Comparison of ENCODE assay signal across 8 mouse cellular contexts in genomic region chr11:19963717-19964141, GRCm38 (mm10). TPM values are rescaled to one million over a fixed set of nuclear protein-coding genes. Genes with fewer than 3 reads are reported as not detected.
DNase-seq lines count a peak whose midpoint lies in the region; ATAC-seq lines count a peak whose summit lies in the region.

No protein-coding gene starts in this region.

- H3K9ac ChIP-seq in hindbrain, embryonic 12.5 days: no peak overlapping the region
- no peak overlapping the region for H3K9ac ChIP-seq in embryonic facial prominence, embryonic 12.5 days

- peaks cover 27% of the 10 kb centered on the region for H3K4me1 ChIP-seq in hindbrain, embryonic 12.5 days
- peaks cover 38% of the 10 kb centered on the region for H3K4me1 ChIP-seq in hindbrain, embryonic 10.5 days (replicated peaks)
- peaks cover 32% of the 10 kb centered on the region for H3K4me1 ChIP-seq in embryonic facial prominence, embryonic 12.5 days

- DNase-seq in hindbrain, embryonic 10.5 days (ENCODE audit: low spot score): no peak
- DNase-seq in kidney, adult 9 months: peak; percentile 72
- DNase-seq in lung, postnatal 25 days (ENCODE audit: low spot score): peak; percentile 37
- no peak for DNase-seq in layer of hippocampus, postnatal 14 days (ENCODE audit: low spot score in 2 of 2)
- DNase-seq in layer of hippocampus, adult 11-12 months (ENCODE audit: low spot score): no peak
- DNase-seq in thymus, postnatal 10 days (ENCODE audit: low spot score in 2 of 2): no peak

- H3K27me3 ChIP-seq in hindbrain, embryonic 12.5 days: no peaks in the 10 kb centered on the region
- H3K27me3 ChIP-seq in hindbrain, embryonic 10.5 days (ENCODE audit: insufficient read depth, poor library complexity, severe bottlenecking): no peaks in the 10 kb centered on the region
- H3K27me3 ChIP-seq in embryonic facial prominence, embryonic 12.5 days: no peaks in the 10 kb centered on the region

- no peak overlapping the region for H3K4me2 ChIP-seq in hindbrain, embryonic 12.5 days (replicated peaks)
- H3K4me2 ChIP-seq in embryonic facial prominence, embryonic 12.5 days (replicated peaks): no peak overlapping the region

- no peak overlapping the region for H3K4me3 ChIP-seq in hindbrain, embryonic 12.5 days
- H3K4me3 ChIP-seq in hindbrain, embryonic 10.5 days: no peak overlapping the region
- H3K4me3 ChIP-seq in embryonic facial prominence, embryonic 12.5 days: no peak overlapping the region

- ATAC-seq in hindbrain, embryonic 12.5 days (ENCODE audit: low FRiP score): no peak
- ATAC-seq in embryonic facial prominence, embryonic 12.5 days (ENCODE audit: insufficient number of reproducible peaks, insufficient read depth, low FRiP score, low TSS enrichment): no peak

- 76% methylated on average over 12 of the region's 12 CpGs for WGBS in hindbrain, embryonic 12.5 days
- WGBS in hindbrain, embryonic 10.5 days: 76% methylated on average over 12 of the region's 12 CpGs
- WGBS in embryonic facial prominence, embryonic 12.5 days: 51% methylated on average over 12 of the region's 12 CpGs

- H3K27ac ChIP-seq in hindbrain, embryonic 12.5 days: peak overlapping the region; percentile 26
- H3K27ac ChIP-seq in hindbrain, embryonic 10.5 days: no peak overlapping the region
- H3K27ac ChIP-seq in embryonic facial prominence, embryonic 12.5 days: peak overlapping the region; percentile 30; the same call in 1 of the 2 replicates

- no peaks in the 10 kb centered on the region for H3K9me3 ChIP-seq in hindbrain, embryonic 12.5 days (replicated peaks)
- H3K9me3 ChIP-seq in hindbrain, embryonic 10.5 days: no peaks in the 10 kb centered on the region
- H3K9me3 ChIP-seq in embryonic facial prominence, embryonic 12.5 days: no peaks in the 10 kb centered on the region

- H3K36me3 ChIP-seq in hindbrain, embryonic 12.5 days: no peaks in the 10 kb centered on the region
- H3K36me3 ChIP-seq in hindbrain, embryonic 10.5 days: peaks cover 16% of the 10 kb centered on the region; the same call in 1 of the 2 replicates
- H3K36me3 ChIP-seq in embryonic facial prominence, embryonic 12.5 days: no peaks in the 10 kb centered on the region

RNA-seq across cellular contexts. Expression of gene Spred2, which starts 39.6 kb away (rescaled TPM):
- polyA plus RNA-seq in hindbrain, embryonic 12.5 days (2016; fragmentation: Nextera tagmentation; extraction: Ambion mirVana): 6.8 and 7.8 TPM in 2 replicates
- polyA plus RNA-seq in hindbrain, embryonic 10.5 days (2016; fragmentation: Nextera tagmentation; extraction: Ambion mirVana): 4.7 and 6.3 TPM in 2 replicates
- 7.9 and 10.0 TPM in 2 replicates for polyA plus RNA-seq in embryonic facial prominence, embryonic 12.5 days (2016; fragmentation: Nextera tagmentation; extraction: Ambion mirVana)
- 10 to 100 TPM; 82.5 to 88.9 TPM for total RNA-seq in layer of hippocampus, postnatal 14 days (2021)

Comparison
In these comparisons a context has a peak if more than half of its experiments do, and no peak if none do; other contexts are left out.
1. DNase-seq: peak in kidney, adult 9 months (single experiment) and lung, postnatal 25 days (single experiment); none in hindbrain, embryonic 10.5 days (single experiment), layer of hippocampus, postnatal 14 days (0 of 2), layer of hippocampus, adult 11-12 months (single experiment) and thymus, postnatal 10 days (0 of 2).